Mouse (Mus musculus) brain, embryonic 14.5 days (tissue): ENCODE data around the gene Cltrn.

Experiments
- CTCF ChIP-seq: fragments of 200-500 bp; IDR thresholded peaks from 2 replicates; pipeline ENCODE4 v1.5.1; 2012; ENCODE audit warnings: inconsistent platforms, mild to moderate bottlenecking, moderate library complexity, borderline replicate concordance; ENCODE audit not compliant: insufficient read depth, insufficient read length; ENCODE audit errors: extremely low read depth
- POLR2A ChIP-seq: fragments of 200-500 bp; IDR thresholded peaks from 2 replicates; pipeline ENCODE4 v1.6.1; 2012; ENCODE audit warnings: mild to moderate bottlenecking, inconsistent platforms, borderline replicate concordance; ENCODE audit not compliant: poor library complexity, insufficient read depth, insufficient read length, severe bottlenecking; ENCODE audit errors: extremely low read depth

DNA sequence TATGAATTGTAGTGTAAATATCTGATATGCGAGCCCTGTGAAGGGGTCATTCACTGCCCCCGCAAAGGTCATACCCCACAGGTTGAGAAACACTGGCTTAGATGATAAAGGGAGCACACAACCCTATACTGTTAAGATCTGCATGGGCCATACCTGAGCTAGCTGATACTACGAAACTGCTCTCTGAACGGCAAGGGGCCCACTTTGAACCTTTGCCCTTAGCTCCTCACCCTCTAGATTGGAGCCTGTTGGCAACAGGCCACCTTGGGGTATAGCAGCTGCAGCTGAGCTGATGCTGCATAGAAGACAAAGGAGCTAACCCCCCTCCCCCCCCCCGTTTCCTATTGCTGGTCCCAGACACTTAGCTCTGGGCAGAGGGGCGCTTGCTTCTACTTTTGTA is 14.0 kb downstream of the Cltrn start:
- TF ChIP-seq CTCF (no peak), POLR2A (no peak)
